Mouse (Mus musculus): ENCODE measurements around the gene Ccdc183. TPM values are rescaled to one million over a fixed set of nuclear protein-coding genes. Genes with fewer than 3 reads are reported as not detected.

The Ccdc183 gene
- not detected in 4 replicates for total RNA-seq (2023)

DNA sequence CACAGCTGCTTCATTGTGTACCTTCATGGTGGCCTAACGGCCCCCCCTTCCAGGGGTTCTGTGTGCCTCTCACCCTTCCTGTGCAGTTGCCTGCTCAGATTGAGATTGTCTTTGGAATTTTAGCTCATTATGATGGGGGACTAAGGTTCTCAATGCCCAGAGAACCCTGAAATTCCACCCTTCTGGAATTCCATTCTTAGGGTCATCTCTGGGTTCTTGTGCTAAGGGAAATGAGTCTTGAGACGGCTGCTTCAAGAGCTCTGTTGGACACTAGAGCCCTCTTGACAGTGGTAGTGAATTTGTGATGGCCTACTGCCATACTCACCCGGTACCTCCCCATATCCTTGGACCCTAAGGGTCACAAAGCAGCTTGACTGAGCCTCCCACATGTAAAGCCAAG, at the start of gene Ccdc183:
Ccdc183 (minus strand) TSS at position 101 of the 400 bp plus-strand sequence.

DNA sequence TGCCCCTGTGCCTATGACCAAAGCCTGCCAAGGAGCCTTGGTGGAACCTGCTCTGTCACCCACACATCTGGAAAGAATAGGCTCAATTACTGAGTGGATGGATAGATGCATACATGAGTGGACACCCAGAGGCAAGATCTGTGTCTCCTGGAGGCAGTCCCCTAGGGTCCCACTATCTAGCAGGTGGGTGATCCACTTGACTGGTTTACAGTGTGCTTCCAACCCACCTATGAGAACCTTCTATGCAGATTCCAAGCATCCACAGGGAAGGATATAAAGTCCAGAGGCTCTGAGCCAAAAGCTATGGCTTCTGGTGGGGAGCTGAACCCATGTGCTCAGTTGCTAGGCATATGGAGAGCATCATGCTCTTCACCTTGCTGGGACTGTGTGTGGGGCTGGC, 40.2 kb upstream of the Ccdc183 start, which contains the start of gene Lcn5:
Lcn5 (plus strand) TSS at position 301 of the 400 bp plus-strand sequence.

DNA sequence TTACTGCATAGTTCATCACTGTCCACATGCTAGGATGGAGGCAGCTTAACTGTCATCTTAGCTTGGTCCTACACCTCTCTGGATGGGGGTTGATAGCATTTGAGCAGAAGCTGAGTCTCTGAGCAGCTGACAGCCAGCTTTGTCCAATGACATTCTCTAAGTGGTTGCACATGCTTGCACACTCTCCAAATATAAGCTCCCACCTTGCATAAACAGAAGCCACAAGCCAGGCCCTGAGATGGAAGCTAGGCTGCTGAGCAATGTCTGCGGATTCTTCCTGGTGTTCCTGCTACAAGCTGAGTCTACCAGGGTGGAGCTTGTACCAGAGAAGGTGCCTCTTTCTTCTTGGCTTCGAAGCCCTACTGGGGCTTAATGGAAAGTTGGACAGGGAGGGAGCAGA, 35.4 kb upstream of the Ccdc183 start, which contains the start of gene Lcn8:
Lcn8 (plus strand) TSS at position 219 of the 400 bp plus-strand sequence.

GRCm38 (mm10) chr2:25627811-25628210, 10.3 kb upstream of the Ccdc183 start, which contains the start of gene Fcna:
TSS of gene Fcna (minus strand) at chr2:25628030.

DNA sequence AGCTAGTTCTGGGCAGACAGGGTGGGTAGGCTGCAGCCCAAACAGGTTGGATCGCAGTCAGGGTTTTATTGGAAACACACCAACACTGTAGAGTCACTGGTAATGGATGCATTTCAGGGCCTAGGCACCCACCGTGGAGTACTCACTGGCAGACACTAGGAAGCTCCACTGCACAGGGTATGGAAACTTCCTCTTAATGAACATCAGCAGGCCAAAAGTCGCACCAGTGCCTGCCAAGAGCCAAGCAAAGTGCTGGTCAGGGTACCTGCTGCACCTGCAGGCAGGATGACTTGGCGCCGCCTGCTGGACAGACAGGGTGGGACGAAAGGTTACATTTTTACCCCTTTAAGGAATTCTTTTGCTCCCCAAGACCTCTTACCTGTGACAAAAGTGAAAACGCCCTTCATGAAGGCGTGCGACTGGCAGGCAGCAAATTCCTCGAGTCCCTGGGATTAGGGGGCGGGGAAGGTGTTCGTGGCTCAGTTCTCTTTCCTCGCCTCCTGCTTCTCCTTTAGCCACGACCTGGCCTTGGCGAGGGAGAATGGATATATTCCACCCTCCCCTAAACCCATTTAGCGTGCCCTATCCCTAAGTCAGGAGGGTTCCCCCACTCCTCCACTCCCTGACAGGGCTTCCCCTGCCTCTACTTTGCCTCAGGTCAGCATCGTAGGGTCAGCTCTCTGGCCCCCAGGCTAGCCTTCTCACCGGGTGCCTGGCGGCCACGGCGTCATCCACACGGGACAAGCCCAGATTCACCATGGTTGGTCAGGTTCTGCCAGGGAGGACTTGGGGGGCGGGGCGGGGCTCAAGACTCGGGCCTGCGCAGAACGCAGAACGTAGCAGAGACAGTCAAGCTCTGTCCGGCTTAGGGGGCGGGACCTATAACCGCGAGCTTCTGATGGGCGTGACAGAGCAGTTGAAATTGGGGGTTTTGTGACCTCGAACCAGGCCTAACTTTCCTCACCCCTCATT, 4.0 kb upstream of the Ccdc183 start, which contains the start of gene Tmem141:
Tmem141 (minus strand) TSS at position 777 of the 972 bp plus-strand sequence.

GRCm38 (mm10) chr2:25607761-25608622, 9.5 kb downstream of the Ccdc183 start, which contains the start of gene Rabl6:
TSS of gene Rabl6 (minus strand) at chr2:25608521.

GRCm38 (mm10) chr2:25581294-25581864, 36.1 kb downstream of the Ccdc183 start, which contains the start of gene Ajm1:
TSS of gene Ajm1 (minus strand) at chr2:25581757.

DNA sequence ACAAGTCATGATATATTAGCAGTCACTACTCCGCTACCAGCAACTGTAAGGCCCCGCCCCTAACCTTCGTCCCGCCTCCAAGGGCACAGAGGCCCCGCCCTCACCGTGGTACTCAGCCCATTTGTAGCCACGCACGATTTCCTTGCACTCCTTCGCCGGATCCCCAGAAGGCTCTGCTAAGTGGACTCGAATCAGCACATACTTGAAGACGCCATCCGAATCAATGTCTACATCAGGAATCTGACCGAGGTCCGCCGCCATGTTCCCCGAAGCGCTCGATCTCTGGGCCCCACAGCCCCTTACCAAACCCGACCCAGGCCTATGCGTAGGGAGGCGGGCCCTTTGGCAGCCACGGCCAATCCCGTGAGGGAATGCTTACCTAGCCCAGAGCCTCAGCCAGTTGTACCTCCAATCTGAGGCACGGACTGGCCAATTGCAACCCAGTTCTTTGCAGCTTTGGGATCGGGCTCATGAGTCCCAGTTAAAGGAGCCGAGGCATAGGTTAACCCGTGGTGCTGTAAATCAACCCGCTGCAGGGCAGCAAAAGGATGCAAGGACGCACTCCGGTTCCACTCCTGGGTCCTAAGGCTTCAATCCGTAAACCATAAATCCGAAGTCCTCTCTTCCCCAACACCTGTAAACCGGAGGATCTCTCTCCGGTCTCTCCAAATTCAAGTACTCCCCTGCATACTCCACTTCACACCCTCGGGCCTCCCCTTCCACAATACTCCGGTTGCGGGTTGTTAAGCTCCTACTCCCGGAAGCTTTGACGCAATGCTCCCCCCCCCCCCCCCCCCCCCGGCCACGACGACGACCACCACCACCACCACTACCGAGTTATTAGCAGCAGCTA, 42.7 kb downstream of the Ccdc183 start, which contains the start of the genes Mamdc4 and Phpt1:
Mamdc4 (minus strand) TSS at position 267 of the 853 bp plus-strand sequence.
Phpt1 (minus strand) TSS at position 646 of the 853 bp plus-strand sequence.

Other genes starting within 250 kb of the Ccdc183 start
- gene Sapcd2, start 245.4 kb downstream of the Ccdc183 start, total RNA-seq (2023): 0.48 to 0.85 TPM in 2 of 4 replicates, not detected in the others
- gene Entpd2, start 221.8 kb downstream of the Ccdc183 start, total RNA-seq (2023): not detected in 4 replicates
- not detected in 4 replicates for gene Npdc1, start 218.3 kb downstream of the Ccdc183 start, total RNA-seq (2023)
- not detected in 4 replicates for gene Fut7, start 194.4 kb downstream of the Ccdc183 start, total RNA-seq (2023)
- 44.9 to 53.9 TPM (median 49.1 TPM) in 4 replicates for gene Abca2, start 189.0 kb downstream of the Ccdc183 start, total RNA-seq (2023)
- 0.83 TPM in 1 of 4 replicates, not detected in the others for gene Clic3, start 160.8 kb downstream of the Ccdc183 start, total RNA-seq (2023)
- gene Paxx, start 156.6 kb downstream of the Ccdc183 start, total RNA-seq (2023): 115 to 135 TPM (median 127 TPM) in 4 replicates
- not detected in 4 replicates for gene Ptgds, start 147.6 kb downstream of the Ccdc183 start, total RNA-seq (2023)
- not detected in 4 replicates for gene Lcn12, start 123.8 kb downstream of the Ccdc183 start, total RNA-seq (2023)
- 64.9 to 78.2 TPM (median 70.7 TPM) in 4 replicates for gene Fbxw5, start 116.9 kb downstream of the Ccdc183 start, total RNA-seq (2023)
- gene C8g, start 116.0 kb downstream of the Ccdc183 start, total RNA-seq (2023): 1.1 TPM in 1 of 4 replicates, not detected in the others
- gene Traf2, start 70.7 kb downstream of the Ccdc183 start, total RNA-seq (2023): 56.9 to 61.5 TPM (median 58.0 TPM) in 4 replicates
- 109 to 125 TPM (median 115 TPM) in 4 replicates for gene Edf1, start 59.8 kb downstream of the Ccdc183 start, total RNA-seq (2023)
- gene Mamdc4, start 42.8 kb downstream of the Ccdc183 start, total RNA-seq (2023): 0.77 to 2.4 TPM (median 1.5 TPM) in 4 replicates
- gene Phpt1, start 42.5 kb downstream of the Ccdc183 start, total RNA-seq (2023): 16.1 to 21.8 TPM (median 17.6 TPM) in 4 replicates
- 0.24 to 0.38 TPM (median 0.37 TPM) in 3 of 4 replicates, not detected in the other for gene Ajm1, start 35.9 kb downstream of the Ccdc183 start, total RNA-seq (2023)
- 102 to 112 TPM (median 109 TPM) in 4 replicates for gene Rabl6, start 9.2 kb downstream of the Ccdc183 start, total RNA-seq (2023)
- gene Tmem141, start 4.3 kb upstream of the Ccdc183 start, total RNA-seq (2023): 0.78 to 2.9 TPM (median 2.4 TPM) in 4 replicates
- gene Fcna, start 10.4 kb upstream of the Ccdc183 start, total RNA-seq (2023): 4.1 to 8.3 TPM (median 5.8 TPM) in 4 replicates
- gene Lcn8, start 35.4 kb upstream of the Ccdc183 start, total RNA-seq (2023): not detected in 4 replicates
- not detected in 4 replicates for gene Lcn5, start 40.3 kb upstream of the Ccdc183 start, total RNA-seq (2023)
- not detected in 4 replicates for gene Lcn6, start 59.1 kb upstream of the Ccdc183 start, total RNA-seq (2023)
- gene Lcn10, start 65.0 kb upstream of the Ccdc183 start, total RNA-seq (2023): not detected in 4 replicates
- gene Obp2a, start 82.4 kb upstream of the Ccdc183 start, total RNA-seq (2023): not detected in 4 replicates
- gene Bmyc, start 89.1 kb upstream of the Ccdc183 start, total RNA-seq (2023): 25.1 to 40.3 TPM (median 25.4 TPM) in 4 replicates
- gene Obp2b, start 119.3 kb upstream of the Ccdc183 start, total RNA-seq (2023): not detected in 4 replicates
- gene Lcn3, start 147.9 kb upstream of the Ccdc183 start, total RNA-seq (2023): not detected in 4 replicates
- gene Lcn11, start 159.3 kb upstream of the Ccdc183 start, total RNA-seq (2023): not detected in 4 replicates
- not detected in 4 replicates for gene Gm13539, start 164.6 kb upstream of the Ccdc183 start, total RNA-seq (2023)
- not detected in 4 replicates for gene Glt6d1, start 198.2 kb upstream of the Ccdc183 start, total RNA-seq (2023)
- gene Lcn9, start 205.5 kb upstream of the Ccdc183 start, total RNA-seq (2023): not detected in 4 replicates
- 0.44 TPM in 1 of 4 replicates, not detected in the others for gene Sohlh1, start 229.6 kb upstream of the Ccdc183 start, total RNA-seq (2023)
- gene Kcnt1, start 246.1 kb upstream of the Ccdc183 start, total RNA-seq (2023): not detected in 4 replicates